Mouse (Mus musculus) gastrocnemius, adult 18-20 months (tissue): ENCODE measurements around the gene Slc22a22. TPM values are rescaled to one million over a fixed set of nuclear protein-coding genes. Genes with fewer than 3 reads are reported as not detected.
"Not testable (repeated sequence)": the region's sequence is repeated elsewhere in the genome, so short reads cannot be mapped to it uniquely, and the experiment has no call there.

ENCODE experiments used
- DNase-seq: peaks from one replicate; pipeline ENCODE4 v3.0.0; 2021; ENCODE audit warnings: low spot score
- total RNA-seq, 2 experiments: library from RNA; stranded (reverse); gene quantifications; 2 replicates each; pipeline ENCODE4 v1.2.3; 2021

Gene Slc22a22
- total RNA-seq, 2 experiments from 2014 or later, result not detected

DNA sequence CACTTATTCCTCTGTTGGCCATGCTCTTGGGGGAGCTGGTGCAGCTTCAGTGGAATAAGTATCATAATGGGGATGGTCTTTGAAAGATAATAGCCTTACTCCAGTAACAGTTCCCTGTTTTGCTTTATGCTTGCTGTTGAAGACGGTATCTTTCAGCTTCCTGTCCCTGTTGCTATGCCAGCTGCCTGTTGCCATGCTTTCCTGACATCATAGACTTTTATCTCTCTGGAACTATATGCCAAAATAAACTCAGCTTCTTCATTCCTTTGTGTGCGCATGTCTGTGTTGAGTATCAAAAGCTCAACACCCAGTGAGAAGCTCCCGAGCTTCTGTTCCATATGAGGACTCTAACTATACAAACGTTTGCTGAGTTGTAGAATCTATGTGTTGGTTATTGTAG, 83.4 kb downstream of the Slc22a22 start:
- DNase-seq, result no peak

GRCm38 (mm10) chr15:57380381-57380780, 97.0 kb downstream of the Slc22a22 start:
- no peak for DNase-seq

- DNase-seq, result no peak
Observed at GRCm38 (mm10) chr15:57366446-57366845, 111.0 kb downstream of the Slc22a22 start.

GRCm38 (mm10) chr15:57355278-57355677, 122.1 kb downstream of the Slc22a22 start:
- no peak for DNase-seq

DNA sequence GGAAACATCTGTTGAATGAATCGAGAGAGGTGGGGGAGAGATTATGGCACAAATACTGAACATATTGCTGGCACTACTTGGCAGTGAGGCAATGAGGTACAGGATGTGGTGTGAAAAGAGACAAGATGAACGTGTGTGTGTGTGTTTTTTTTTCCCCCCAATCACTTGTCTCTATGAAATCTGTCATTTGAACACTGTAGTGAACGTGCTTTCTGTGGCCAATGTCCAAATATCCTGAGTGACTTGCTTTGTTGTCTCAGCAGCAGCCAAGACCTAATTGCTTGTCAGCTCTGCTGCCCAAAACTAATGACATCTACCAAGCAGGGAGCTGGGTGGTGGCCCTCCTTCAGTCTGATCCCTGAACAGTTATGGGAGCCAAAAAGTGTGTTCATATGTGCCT, 136.9 kb downstream of the Slc22a22 start:
- DNase-seq, result no peak

DNA sequence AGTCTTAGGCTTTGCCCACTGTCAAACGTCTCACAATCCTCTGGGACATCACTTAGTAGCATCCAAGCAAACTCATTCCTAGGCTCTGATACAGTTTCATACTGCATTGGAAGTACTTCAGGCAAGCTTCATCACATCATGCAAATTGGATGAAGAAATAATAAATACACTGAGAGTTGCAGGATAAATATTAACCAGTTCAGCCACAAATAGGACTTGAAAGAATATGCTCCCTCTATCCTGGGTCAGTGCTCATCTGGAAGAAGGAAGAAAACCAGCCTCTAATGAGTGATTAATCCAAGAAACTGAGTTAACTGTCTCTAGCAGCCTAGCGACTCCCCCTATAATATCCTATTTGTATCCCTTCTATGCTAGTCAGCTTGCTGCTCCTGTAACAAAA, 146.1 kb downstream of the Slc22a22 start:
- DNase-seq, result peak; percentile 2

DNA sequence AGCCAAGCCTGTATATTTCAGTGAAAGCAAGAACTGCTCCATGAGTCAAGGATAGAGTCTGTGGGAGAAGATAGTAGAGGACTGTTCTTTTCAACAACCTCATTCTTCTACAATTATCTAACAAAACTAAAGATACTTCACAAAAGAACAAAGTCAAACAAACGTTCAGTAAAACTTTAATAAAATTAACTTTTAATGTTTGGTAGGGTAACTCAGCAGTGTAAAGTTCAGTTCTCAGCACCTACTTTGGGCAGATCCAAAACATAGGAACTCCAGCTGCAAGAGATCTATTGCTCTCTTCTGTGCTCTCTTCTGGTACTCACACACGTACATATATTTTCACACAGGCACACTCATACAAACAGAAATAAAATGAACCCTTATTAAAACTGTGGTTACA, 159.4 kb downstream of the Slc22a22 start:
- DNase-seq, result no peak

DNA sequence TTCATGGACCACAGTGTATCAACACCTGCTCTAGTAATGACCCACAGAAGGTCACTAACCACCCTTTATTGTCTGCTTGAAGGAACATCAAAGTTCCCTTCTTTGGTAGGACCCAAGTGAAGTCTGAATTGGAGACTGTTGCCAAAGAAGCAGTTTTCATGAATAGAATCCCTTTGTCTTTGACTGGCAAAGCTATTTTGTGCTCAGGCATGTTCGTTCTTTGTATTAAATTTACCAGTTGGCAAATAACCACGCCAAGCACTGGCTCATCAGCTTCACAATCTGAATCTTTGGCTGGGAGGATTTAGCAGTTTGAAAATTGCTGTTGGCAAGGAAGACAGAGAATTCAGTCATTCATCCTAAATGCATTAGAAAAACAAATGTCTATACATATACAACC, 160.9 kb downstream of the Slc22a22 start:
- DNase-seq, result no peak

GRCm38 (mm10) chr15:57302710-57303109, 174.7 kb downstream of the Slc22a22 start:
- no peak for DNase-seq

DNA sequence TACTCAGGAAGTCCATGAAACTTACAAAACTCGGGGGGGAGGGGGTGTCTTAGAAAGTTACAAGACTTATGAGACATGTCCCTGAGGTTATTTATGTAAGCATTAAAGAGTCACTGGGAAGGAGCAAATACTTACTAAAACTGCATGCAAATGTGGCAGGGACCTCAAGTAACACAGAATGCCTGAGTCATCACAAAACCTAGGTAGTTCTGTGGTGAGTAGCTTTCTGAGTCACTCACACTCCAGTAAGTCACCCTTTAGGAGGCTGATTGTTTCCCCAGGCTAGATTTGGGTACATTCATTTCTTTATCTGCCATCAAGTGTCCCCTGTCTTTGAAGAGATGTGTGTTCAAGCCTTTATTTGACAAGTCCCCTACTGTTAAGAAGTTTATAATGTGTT, 198.9 kb downstream of the Slc22a22 start:
- DNase-seq, result no peak

- no peak for DNase-seq
Observed at GRCm38 (mm10) chr15:57276411-57276810, 201.0 kb downstream of the Slc22a22 start.

DNA sequence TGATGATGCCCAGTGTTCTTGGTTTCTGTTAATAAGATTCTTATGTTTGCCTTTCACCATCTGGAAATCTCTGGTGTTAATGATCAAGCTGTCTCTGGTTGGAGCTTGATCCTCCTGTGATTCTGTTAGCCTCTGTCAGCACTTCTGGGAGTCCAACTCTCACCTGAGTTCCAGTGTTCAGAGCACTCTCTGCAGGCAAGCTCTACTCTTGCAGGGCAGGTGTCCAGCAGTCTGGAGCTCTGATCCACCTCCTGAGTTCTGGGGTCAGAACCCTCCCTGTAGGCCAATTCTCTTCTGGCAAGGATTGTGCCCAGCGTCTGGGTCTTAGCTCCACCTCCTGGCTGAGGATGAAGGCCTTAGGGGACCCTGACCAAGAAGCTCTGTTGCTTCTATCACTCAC, 237.4 kb downstream of the Slc22a22 start:
- not testable (repeated sequence) for DNase-seq

GRCm38 (mm10) chr15:57230439-57230838, 247.0 kb downstream of the Slc22a22 start:
- DNase-seq, result peak; percentile 4

DNA sequence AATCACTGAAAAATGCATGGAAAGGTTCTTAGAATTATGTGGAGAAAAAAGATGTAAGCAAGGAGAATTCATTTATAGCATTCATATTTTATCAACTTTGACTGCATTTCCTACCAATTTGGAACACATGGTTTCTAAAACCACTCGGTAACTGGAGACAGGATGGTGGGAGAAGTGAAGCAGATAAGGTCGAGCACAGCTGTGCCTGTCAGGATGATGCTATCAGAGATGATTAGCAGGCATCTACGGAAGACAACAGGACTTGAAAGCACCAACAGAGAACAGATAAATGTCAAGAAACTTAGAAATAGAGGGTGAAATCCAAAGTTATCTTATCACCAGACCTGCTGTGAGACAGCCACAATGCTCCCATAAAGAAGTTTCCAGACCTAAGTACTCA, 272.1 kb downstream of the Slc22a22 start:
- DNase-seq, result no peak

DNA sequence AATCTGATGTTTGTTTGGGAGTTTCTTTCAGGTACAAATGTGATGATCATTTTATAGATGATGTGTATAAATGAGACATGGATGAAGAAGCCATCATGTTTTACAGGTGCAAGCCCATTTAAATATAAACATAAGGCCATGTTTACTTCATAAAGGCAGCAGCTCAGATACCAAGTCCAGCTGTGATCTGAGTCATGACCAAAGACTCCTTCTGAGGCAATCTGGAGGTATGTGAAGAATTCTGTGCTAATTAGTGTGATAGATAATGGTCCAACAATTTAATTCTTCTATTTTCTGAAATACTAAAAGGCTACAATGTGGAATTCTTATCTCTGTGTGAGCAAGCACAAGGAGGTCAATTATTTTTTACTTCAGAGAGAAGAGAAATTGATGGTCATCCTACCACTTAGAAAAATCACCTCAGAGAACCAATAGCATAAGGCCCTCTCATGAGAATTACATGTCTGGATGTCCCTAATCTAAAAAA, 272.9 kb downstream of the Slc22a22 start:
- no peak for DNase-seq
